Mouse (Mus musculus): ENCODE measurements at regions not wholly inside any gene's neighbourhood (a gene's known extent, or its start where the extent isn't known, plus 50 kb on each side); places are given as distances from the start of the nearest gene placed in this dataset.
A peak's percentile ranks its signal among the peaks of the same experiment; 100 is the strongest.

DNA sequence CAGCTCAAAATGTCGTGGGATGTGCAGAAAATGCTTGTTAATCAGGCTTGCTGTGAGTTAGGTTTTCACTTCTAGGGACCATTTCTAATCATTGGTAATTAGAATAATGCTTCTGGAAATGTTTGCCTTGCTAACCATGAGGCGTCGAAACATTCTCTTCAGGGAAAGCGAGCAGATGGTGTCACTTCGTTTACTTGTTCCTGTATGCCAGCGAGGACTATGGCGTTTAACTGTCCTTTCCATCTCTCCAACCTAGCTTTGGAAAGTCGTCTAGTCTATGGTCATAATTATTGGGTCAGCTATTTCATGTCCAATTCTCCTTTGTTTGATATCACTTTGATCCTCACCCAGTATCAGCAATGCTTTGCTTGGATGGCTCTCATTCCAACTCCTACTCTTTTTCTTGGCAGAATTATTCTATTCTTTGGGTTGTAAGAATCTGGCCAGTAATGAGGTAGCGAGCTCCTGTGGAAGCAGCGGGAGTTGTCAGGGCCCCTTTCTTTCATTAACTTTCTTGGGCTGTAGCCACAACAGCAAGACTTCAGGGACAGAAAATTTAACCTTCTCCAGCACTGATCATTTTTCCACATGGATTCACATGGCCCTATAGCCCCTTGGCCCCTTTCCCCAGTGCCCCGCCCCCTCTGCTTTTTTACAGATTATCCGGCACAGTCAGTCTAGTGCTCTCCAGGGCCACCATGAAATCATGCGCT lies 374.0 kb upstream of the Plscr5 start:
- peak; percentile 95 for DNase-seq (ENCODE audit: inconsistent ontology term)

GRCm38 (mm10) chr9:91803372-91803961 lies 389.3 kb upstream of the Plscr5 start:
- no peak for DNase-seq (ENCODE audit: inconsistent ontology term)

DNA sequence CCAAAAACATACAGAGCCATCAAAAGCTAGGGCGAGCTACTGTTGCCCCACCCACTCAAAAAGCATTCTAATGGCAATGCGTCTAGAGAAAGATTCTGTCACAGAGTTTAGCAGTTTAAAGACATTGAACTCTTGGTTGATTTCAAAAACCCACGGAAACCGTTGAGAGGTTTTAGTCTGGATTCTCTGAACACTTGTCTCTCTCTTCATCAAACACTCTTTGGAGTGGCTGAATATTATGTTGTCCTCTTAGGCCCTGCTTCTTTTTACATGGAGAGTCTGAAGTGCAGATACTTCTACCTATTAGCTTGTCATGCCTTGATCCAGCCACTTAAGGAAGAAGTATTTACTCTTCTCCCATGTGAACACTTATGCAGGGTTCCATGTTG lies 393.9 kb upstream of the Plscr5 start:
- no peak for DNase-seq (ENCODE audit: inconsistent ontology term)

DNA sequence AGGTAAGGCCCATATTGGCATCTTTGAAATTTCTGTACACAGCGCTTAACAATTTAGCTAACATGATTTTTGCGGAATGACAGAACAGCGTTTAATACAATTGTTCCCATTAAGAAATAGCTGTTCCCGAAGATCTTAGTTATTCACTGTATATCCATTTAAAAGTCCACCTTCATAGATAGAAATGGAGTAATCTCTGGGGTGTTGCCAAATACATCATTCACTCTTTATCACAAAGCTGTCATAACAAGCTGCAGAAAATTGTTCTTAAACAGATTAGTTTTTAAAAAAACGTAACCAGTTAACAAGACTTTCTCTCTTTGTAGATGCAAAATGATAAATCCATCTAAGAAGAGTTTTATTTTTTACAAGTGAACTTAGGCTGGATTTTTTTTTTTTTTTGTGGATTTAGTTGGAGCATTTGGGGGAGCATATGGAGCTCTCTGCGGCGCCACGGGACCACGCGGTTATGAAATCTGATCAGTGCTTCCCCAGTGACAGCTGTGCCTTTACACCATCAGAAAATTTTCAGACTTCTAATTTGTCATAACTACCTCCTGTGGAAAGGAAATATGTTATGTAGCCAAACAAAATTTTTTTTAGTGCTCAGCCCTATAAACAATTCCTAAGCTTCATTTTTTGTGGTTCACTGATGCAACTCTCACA lies 394.4 kb upstream of the Plscr5 start:
- no peak for DNase-seq (ENCODE audit: inconsistent ontology term)

DNA sequence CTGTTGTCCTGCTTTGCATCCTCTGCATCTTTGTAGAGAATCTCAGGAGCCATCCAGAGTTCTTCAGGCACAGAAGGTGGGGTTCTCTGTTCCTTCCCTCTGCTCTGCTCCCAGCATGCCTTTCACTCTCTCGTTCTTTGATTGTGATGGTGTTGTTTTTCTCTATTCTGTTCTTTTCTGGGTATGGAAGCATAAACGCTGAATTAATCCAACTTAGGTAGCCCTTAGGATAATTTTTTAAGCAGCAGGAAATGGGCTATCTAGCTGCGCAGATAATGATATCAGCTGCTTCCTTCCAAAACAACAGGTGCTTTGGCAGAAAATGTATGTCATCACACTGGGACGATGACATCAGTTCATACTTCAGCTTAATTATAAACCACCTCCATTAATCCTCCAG lies 395.8 kb upstream of the Plscr5 start:
- DNase-seq (ENCODE audit: inconsistent ontology term) = no peak

GRCm38 (mm10) chr9:91752935-91753334 lies 387.3 kb upstream of the Zic1 start:
- DNase-seq (ENCODE audit: inconsistent ontology term) = no peak

DNA sequence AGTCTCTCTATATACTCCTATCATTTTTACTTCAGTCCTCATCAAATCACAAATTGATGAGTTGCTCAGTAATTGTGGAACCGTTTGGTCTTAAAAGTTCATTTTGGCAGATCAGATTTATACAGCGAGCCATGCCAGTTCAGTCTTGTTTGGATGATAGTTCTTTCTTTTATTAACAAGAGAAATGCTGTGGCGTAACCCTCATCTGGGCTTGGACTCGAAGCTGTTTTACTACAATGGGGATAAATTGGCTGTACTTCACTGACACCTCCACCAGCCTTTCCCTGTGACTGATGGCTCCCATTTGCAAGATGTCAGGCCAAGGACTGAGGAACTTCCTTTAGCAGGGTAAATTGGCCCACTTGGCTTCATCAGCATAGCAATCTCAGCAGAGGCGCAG lies 345.5 kb upstream of the Zic1 start:
- no peak for DNase-seq (ENCODE audit: inconsistent ontology term)

DNA sequence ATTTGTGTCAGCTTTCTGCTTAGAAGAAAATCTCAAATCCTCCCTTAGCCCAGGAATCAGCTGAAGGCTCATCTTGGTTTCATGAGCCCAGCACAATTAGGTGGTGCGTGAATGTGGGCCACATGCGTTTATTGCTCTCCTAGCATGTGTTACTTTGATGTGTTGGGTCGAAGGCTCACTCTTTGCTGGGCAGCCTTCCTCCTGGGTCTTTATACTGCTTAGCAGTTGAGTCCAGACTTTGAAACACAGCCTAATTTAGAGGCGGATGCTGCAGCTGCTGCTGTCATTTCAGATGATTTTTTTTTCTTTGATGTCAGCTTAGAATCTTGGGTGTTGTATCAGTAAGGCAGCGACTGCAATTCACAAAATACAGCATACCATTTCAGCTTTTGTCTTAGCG lies 315.2 kb upstream of the Zic1 start:
- no peak for DNase-seq (ENCODE audit: inconsistent ontology term)

- no peak for DNase-seq (ENCODE audit: inconsistent ontology term)
These were observed 301.1 kb upstream of the Zic1 start for GRCm38 (mm10) chr9:91666667-91667066.

DNA sequence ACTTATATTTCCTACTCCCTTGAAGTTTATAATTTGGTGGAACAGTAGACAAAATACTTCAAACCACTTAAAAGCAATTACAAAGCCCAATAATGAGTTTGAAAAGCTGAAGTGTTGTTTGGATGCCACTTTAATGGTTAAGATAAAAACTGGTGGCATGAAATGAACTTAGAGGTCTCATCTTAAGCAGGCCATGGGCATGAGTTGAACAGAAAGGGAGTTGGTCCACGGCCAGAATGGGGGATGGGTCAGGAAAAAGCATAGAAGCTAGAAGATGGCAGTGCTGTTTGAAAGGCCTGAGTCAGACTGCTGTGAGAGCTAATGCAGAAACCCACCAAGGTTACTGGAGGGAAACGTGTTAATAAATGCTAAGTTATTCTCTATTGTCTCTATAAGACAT lies 294.5 kb upstream of the Zic1 start:
- DNase-seq (ENCODE audit: inconsistent ontology term) = no peak

- DNase-seq (ENCODE audit: inconsistent ontology term) = peak; percentile 8
These were observed 288.5 kb upstream of the Zic1 start for GRCm38 (mm10) chr9:91654071-91654470.

- no peak for DNase-seq (ENCODE audit: inconsistent ontology term)
These were observed 286.9 kb upstream of the Zic1 start for GRCm38 (mm10) chr9:91652384-91653100.

DNA sequence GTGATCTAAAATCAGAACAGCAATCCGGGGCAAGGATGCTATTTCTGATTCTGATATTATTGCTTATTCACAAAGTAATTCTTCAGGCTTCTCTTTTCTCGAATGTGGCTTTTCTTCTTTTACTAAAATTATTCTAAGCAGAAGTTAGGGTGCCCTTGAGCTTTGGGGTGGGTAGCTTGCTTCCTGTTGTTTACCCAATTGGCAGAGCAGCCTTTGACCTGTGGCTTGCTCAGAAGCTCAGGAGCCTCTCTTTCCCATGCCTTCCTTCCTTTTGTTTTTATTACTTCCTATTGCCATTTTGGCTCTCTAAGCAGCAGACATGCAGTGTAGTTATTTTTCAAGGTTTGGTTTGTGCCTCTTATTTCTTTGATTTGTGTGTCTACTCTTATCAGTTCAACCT lies 244.8 kb upstream of the Zic1 start:
- no peak for DNase-seq (ENCODE audit: inconsistent ontology term)

DNA sequence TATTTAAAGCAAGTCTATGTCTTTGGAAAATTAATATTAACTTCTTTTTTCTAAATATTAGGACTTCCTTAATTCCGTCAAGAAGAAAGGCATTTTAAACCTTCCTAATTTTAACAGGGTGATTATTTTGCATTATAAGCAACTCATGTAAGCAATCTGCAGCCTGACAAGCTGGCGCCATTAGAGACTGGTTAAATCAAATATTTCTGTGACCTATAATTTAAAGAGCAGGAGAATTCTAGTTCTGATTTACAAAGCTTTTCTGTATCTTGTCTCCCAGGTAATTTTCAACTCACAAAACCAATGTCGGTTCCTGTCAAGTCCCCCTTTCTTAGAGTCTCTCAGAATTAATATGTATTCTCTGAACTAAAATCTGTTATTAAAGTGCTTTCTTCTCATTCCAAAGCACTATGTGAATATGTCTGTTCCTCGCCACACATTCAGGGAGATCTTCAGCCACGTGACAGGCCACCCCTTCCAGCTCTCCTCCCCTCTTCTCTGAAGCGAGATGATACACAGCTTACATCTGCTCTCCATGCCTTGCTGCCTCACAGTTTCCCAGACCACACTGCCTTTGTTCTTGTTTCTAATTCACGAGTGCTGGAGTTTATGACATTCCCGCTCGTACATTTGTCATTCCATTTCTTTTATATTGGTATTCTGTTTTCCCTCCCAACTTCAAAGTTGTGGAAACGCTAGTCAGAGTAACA lies 244.0 kb upstream of the Zic1 start:
- DNase-seq (ENCODE audit: inconsistent ontology term) = peak; percentile 36

GRCm38 (mm10) chr9:91601740-91602139 lies 236.1 kb upstream of the Zic1 start:
- DNase-seq (ENCODE audit: inconsistent ontology term) = no peak

GRCm38 (mm10) chr9:91591915-91592314 lies 226.3 kb upstream of the Zic1 start:
- DNase-seq (ENCODE audit: inconsistent ontology term) = no peak

GRCm38 (mm10) chr9:91588756-91589155 lies 223.1 kb upstream of the Zic1 start:
- DNase-seq (ENCODE audit: inconsistent ontology term) = peak; percentile 34

GRCm38 (mm10) chr9:91587861-91588260 lies 222.3 kb upstream of the Zic1 start:
- no peak for DNase-seq (ENCODE audit: inconsistent ontology term)

- DNase-seq (ENCODE audit: inconsistent ontology term) = no peak
These were observed 221.7 kb upstream of the Zic1 start for GRCm38 (mm10) chr9:91587271-91587670.

GRCm38 (mm10) chr9:91586635-91587034 lies 221.0 kb upstream of the Zic1 start:
- no peak for DNase-seq (ENCODE audit: inconsistent ontology term)

- no peak for DNase-seq (ENCODE audit: inconsistent ontology term)
These were observed 208.5 kb upstream of the Zic1 start for GRCm38 (mm10) chr9:91574156-91574555.

All from Muller cell, postnatal 12 days (primary cell).